Mouse (Mus musculus) right cerebral cortex, adult 18-20 months (tissue): ENCODE measurements around the gene Tbl3.

Experiments
- DNase-seq: peaks from one replicate; pipeline ENCODE4 v3.0.0; 2022; ENCODE audit warnings: mixed read lengths

The Tbl3 gene

DNA sequence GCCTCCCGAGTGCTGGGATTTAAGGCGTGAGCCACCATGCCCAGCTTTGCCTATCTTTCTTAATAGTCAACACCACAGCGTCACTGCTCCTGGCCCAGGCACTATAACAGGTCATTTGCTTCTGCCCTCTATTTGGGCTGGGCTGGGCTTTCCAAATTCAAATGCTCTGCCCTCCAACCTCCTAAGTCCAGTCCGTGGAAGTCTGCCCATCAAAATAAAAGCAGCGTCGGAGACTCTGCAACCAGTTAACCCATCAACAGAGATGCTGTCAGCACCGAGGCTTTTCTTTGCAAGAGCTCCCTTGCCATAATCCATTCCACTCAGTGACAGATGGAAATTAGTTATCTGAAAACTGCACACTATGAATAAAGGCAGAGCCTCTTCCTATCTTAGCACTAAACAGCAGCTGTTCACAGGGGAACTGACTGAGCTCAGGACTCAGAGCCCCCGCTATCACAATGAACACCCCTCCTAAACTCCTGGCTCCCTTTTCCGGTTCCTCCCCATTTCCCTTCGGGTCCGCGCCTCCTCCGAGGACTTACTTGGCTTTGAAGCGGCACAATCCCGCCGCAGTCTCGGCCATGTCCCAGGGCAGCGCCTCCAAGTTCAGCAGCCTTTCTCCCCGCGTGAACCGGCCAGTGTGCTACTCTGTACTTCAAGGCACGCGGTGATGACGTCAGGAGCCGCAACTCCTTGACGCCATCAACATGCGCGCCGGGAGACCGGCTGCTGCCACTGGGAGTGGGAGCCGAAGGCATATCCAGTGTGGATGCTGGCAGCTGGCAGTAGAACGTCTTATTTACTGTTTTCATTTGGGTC is at the start of gene Tbl3:
Gene Tbl3 (minus strand): TSS at position 679 of the 819 bp plus-strand sequence.
- peak; percentile 94 for DNase-seq

DNA sequence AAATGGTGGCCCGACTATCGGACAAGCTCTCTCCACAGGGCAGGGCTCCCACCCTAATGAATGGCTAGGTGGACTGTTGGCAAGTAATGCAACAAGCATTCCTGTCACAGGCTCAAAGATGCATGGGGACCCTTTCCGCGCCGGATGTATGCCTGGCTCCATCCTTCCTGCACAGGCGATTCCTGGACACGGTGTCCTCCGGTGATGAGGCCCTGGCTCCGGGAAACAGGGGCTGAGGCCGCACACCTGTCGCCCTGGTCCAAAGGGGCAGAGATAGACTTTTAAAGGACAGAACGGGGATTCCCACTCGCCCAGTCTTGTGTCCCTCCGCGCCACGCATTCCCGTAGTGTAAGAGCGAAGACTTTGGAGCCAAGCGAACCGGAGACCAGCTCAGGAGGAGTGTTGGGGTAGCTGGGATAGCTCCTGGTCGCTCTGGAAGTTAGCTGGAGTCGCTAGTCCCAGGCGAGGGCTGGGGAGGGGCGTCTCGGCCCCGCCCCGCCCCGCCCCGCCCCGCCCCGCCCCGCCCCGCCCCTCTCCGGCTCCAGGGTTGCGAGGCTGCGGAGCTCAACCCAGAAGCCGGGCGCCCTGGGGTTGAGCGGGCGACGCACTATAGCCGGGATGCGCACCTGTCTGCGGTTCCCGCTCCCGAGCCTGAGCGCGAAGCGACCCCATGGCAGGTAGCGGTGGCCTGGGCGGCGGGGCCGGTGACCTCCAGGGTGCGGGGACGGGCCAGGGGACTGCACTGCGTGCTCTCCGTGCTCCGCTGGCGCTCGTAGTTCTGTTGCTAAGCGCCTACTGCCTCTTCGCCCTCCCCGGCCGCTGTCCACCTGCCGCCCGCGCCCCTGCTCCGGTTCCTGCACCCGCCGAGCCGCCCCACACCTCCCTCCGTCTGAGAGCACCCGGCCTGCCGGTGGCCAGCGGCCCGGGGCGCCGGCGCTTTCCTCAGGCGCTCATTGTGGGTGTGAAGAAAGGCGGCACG is 45.2 kb upstream of the Tbl3 start, which contains the start of gene Hs3st6:
Gene Hs3st6 (plus strand): TSS at position 574 of the 980 bp plus-strand sequence.
- no peak for DNase-seq

DNA sequence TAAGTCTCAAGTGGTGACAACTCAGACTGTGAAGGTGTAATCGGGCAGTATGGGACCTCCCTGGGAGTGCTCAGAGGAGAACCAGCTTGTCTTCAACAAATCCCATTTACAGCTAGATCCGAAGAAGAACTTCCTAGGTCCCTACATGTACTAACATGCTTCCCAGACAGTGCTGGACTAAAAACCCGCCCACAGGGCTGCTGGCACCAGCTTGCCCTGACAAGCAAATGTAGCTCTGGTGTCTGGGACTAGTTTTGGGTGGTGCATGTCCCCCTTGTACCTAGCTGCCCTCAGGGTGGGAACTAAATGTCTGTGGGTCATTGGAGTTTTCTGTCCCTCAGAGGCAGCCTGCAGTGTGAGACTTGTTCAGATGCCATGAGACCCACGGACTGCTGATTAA is 44.1 kb upstream of the Tbl3 start:
- no peak for DNase-seq

DNA sequence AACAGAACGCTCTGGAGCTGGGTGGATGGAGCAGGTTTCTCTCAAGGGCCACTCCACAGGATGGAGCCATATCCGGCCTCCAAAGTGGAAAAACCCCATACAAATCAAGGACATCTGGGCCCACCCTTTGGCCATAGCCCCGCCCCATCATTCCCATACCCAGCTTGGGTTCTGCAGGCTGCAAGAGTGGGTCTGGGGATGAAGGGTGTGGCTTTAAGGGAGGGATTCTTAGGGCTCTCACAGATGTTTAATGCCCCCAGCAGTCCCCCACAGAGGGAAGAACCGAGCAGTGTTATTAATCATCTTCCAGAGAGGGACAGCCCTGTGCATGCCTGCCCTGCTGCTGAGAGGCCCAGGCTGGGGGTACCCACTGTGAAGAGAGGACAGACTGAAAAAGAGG is 39.5 kb upstream of the Tbl3 start:
- DNase-seq: no peak

DNA sequence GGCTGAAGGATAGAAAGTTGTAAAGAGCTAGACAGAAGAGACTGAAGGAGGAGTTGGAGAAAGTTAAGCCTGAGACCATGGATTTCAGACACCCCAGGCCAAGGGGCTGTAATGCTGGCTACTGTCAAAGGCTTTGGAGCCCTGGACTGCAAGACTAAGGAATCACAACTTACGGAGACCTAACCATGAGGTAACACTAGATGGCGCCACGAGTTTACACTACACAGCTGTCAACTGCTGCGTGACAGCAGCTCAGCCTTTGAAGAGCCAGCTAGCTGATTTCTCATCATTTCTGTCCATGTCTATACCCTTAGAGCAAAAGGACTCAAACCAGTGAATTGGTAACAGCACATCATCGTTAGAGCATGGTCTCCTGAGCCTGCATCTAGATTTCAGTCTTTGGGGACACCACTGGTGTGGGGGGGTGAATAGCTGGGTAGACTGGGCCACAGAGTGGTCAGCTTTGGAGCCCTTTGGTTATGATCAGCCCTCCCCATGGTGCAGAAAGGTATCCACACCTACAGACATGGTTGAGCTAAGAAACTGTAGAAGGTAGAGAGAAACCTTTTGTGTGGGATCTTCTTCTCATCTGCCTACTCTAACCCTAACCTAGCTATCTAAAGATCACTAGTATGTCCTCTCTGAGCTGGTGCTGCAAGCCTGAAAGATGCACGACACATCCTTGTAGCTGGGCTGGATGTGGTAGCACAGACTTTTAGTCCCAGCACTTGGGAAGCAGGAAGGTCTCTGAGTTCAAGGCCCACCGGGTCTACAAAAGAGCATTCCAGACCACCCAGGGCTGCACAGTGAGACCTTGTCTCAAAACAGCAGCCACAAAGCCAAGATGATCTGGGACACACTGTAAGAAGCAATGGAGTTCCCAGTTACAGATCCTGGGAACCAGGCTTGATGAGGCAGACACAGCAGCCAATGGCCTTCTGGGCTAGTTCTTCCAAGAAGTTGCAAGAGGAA is 38.4 kb upstream of the Tbl3 start:
- DNase-seq: peak; percentile 84

DNA sequence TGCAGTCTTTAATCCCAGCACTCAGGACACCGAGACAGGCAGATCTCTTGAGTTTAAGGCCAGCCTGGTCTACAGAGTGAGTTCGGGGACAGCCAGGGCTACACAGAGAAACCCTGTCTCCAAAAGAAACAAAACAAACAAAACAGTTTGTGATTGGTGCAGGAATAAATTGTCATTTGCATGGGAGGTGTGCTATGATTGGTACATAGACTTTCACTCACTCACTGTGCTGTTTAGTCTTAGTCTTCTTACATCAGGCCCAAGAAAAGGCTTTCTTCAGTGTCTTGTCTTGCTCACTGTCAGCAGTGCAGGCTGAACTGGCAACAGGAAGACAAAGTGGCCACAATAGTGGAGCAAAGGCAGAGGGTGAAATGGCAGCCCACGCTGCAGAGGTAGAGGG is 36.9 kb upstream of the Tbl3 start:
- DNase-seq: no peak

DNA sequence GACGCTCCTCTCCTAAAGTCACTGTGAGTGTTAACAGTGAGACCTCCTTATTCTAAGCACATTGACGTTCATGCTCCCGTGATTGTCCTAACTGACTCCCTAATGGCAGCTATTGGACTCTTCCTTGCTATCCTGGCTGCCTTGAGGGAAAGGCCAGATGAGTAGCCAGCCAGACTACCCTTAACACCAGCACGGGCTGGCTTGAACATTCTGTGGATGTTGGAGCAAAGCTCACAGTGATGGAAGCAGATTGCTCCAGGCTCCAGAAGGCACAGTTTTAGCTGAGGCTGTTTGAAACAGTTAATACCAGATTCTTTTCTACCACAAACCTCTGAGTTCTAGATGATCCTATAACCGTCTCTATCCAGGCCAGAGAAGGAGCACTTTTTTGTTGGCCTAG is 36.4 kb upstream of the Tbl3 start:
- DNase-seq: no peak

DNA sequence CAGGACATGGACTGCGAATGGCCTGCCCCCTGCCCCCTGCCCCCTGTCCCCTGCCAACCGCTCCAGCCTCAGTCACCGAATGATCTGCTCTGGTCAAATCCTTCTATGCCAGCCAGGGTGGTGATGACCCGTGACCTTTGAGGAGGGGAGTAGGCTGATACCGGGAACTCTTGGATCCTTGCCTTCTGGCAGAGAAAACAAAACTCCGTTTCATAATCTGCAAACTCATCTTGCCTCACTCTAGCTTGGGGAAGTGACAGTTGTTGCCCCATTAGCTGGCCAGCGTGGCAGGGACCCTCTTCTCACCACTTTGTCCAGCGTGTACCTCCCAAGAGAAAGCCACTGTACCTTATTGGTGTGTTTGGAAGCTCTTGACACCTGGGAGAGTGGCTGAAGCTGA is 34.8 kb upstream of the Tbl3 start:
- DNase-seq: no peak

DNA sequence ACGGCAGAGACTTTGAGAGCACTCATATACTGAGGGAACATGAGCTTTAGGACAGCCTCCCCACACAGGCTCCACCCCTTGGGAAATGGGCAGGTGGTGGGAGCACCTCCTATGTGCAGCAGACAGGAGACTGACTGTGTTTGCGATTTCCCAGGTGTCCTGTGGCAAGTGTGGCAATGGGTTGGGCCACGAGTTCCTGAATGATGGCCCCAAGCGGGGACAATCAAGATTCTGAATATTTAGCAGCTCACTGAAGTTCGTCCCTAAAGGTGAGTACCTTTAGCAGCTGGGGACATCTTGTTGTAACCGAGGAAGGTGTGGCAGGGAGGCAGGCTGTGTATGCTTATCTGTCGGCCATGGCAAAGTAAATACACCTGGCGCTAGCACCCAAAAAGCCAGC is 32.5 kb upstream of the Tbl3 start:
- no peak for DNase-seq

DNA sequence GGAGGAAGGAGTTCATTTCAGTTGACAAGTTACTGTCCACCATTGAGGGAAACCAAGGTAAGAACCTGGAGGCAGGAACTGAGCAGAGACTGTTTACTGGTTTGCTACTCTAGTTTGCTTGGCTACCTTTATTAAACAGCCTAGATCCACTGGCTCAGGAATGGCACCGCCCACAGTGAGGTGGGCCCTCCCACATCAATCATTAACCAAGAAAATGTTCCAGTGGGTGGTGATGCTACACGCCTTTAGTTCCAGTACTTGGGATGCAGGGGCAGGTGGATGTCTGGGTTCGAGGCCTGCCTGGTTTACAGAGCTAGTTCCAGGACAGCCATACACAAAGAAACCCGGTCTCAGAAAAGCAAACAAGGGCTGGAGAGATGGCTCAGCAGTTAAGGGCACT is 30.8 kb upstream of the Tbl3 start:
- DNase-seq: no peak

DNA sequence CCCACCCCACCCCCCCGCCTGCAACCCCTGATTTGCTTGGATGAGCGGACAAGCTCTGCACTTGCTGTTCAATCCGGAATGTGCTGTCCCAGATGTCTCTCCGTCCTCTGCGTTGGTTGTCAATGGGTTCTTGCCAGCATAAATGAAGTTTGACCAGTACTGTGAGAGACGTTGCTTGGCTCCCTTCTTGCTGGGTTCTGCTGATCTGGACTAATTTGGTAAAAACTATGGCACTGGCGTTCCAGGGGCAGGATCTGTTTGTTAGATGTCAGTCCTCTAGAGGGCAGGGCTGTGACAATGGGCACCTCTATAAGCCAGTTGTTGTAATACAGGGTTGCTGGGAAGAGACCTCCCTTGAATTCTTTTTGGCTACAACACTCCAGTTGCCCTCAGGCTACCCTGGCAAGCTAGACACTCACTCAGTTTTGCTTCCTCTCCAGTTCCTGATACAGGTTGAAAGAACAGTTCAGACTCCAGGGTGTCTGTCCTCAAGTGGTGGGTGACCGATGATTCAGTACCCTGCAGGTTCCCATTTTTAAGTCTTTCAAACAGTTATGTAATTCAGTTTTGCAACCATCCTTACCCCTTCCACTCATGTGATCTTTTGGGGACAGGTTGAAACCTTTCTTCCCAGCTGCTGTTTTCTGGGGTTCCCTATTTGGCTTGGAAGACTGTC is 29.8 kb upstream of the Tbl3 start:
- DNase-seq: no peak

DNA sequence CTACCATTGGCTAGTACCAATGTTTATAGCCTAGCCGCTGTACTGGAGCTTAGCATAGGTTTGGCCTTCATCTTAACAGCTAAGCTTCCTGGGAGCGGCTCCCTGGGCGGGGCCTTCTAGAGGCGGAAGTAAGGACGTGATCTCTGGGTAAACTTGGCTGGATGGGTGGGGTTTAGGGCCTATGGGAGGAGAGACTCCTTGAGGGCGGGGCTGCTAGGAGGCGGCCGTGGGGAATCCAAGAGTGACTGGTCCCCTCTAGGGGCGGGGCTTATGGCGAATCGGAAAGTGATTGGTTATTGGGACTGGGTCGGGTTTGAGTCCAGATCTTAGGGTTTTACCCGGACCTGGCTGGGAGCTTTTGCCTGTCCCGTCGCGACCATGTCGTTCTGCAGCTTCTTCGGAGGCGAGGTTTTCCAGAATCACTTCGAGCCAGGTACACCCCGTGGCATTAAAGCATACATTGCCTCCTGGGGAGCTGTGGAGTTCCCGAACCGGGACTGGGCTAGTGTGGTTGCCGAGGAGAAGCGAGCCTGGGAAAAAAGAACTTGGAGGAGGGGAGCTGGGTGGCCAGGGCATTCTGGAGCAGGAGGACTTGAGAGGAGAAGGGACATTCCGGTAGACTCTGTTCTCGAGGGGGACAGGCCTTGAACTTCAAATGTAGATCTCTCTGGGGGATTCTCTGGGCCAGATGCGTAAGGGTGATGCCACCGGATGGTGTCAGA is 29.0 kb upstream of the Tbl3 start, which contains the start of gene Msrb1:
Gene Msrb1 (plus strand): TSS at position 313 of the 722 bp plus-strand sequence.
- peak; percentile 96 for DNase-seq

DNA sequence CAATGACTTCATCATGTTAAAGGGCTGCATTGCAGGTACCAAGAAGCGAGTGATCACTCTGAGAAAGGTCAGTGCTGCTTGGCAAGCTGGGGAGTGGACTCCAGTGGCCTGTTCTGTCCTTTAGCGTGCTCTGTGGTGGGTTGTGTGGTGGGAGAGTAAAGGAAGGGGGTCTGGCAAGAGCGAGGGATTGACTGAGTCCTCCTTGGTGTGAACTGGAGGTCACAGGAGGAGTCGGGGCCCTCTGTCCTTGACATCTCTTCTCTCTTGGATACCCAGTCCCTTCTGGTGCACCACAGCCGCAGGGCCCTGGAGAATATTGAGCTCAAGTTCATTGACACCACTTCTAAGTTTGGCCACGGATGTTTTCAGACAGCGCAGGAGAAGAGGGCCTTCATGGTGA is 28.0 kb upstream of the Tbl3 start:
- no peak for DNase-seq

DNA sequence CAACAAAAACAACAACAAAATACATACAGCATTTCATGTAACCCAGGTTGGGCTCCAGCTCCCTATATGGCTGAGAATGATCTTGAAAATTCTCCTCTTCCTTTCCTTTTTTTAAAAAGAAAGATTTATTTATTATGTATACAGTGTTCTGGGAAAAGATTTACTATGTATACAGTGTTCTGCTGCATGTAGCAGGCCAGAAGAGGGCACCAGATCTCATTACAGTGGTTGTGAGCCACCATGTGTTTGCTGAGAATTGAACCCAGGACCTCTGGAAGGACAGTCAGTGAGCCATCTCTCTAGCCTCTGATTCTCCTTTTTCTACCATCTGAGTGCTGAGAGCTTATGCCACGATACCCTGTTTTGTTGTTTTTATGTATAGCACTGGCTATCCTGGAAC is 27.1 kb upstream of the Tbl3 start:
- DNase-seq: no peak

DNA sequence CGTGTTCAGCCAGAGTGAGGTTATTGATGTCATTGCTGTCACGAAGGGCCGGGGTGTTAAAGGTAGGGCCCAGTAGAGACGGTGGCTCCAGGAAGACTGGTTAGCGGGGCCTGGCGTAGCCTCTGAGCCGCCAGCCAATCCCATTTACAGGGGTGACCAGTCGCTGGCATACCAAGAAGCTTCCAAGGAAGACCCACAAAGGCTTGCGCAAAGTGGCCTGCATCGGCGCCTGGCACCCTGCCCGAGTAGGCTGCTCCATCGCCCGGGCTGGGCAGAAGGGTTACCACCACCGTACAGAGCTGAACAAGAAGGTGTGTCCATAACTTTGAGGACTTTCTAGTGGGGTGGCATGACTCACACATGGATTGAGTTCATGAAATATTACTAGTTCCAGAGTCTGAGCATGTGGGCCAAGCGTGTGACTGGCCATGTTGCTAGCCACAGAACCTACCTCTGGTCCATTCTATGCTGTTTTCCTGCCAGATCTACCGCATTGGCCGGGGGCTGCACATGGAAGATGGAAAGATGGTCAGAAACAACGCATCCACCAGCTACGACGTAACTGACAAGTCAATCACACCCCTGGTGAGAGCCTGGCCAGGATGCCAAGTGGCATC is 26.1 kb upstream of the Tbl3 start:
- DNase-seq: no peak

DNA sequence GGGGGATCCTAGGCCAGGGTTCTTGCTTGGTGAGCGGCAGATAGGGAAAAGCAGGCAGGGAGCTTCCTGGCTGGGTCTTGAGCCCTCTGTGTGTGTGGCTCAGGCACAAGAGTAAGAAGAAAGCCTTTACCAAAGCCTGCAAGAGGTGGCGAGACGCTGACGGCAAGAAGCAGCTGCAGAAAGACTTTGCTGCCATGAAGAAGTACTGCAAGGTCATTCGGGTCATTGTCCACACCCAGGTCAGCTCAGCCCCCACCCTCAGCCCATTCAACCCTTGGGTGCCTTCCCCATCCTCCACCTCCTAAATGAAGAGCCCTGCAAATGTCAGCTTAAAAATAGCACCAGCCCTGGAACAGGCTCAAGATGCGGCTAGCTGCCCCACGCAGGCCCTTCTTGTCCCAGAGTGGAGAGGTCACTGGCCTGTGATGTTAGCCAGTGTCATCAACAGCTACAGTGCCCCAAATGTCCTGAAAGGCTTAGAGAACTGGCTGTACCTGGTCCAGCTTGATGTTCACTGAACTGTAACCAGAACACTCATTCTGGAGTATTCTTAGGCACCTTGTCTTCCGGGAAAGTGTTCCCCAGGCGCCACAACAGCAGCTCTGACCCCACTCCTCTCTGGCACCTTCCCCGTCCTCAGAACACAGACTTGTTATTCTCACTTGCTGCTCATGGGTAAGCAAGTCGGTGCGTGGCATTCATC is 24.9 kb upstream of the Tbl3 start:
- no peak for DNase-seq

DNA sequence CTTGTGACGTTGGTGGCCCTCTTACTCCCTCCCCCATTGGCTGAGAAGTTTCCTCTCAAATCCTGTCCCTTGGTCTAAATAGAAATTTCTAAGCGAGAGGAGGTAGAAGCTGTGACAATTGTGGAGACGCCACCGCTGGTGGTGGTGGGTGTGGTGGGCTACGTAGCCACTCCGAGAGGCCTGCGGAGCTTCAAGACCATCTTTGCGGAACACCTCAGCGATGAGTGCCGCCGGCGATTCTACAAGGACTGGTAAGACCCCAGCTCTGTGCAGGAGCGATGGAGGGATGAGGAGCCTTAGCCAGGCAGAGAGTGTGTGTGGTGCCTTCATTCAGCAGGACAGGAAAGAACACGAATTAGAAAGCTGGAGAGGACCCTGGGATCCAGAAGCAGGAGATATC is 23.3 kb upstream of the Tbl3 start:
- DNase-seq: no peak

DNA sequence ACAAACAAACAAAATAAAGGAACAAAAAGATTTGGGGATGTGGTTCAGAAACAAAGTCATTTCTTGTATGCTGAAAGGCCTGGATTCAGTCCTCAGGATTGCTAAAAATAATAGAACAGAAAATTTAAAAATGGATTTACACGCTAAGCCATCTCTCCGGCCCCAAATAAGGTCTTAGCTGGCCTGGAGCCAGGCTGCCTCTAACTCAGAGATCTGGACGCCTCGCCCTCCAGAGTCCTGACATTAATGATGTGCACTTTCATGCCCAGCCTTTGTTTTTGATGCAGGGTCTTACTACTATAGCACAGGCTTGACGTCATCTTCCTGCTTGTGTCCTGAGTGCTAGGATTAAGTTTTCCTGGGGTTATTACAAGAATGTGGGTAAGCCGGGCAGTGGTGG is 21.6 kb upstream of the Tbl3 start:
- DNase-seq: no peak

DNA sequence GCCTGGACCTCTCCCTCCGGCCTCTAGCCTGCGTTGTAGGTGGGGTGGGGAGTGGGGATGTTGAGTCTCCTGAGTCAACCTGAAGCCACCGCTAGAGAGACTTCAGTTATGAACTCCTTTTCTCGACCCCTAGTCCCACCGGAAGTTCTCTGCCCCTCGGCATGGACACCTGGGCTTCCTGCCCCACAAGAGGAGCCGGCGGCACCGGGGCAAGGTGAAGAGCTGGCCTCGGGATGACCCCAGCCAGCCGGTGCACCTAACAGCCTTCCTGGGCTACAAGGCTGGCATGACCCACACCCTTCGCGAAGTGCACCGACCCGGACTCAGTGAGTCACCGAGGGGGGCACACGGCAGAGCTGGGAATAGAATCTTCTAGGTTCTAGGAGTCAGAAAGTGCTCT is 20.7 kb upstream of the Tbl3 start:
- DNase-seq: no peak

DNA sequence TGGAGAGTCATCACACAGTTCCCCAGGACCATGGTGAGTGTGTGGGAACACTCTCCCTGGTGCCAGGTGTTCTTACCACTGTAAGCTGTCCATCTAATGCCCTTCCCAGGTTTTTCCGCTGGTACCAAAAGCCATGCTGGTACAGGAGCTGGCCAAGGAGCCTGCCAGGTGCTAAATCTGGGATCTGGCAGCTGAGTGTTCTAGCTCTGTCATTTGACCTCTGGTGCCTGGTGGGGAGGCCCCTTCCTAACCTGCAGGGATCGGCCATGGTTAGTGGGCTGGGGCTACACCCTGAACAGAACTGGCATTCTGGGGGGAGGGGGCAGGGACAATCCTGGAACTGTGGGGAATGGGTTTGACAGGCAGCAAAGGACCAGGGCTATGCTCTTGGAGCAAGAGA is 20.2 kb upstream of the Tbl3 start, which contains the start of gene Rpl3l:
Gene Rpl3l (plus strand): TSS at position 203 of the 400 bp plus-strand sequence.
- DNase-seq: no peak
